Mouse (Mus musculus) megakaryocyte, adult 5-6 weeks (primary cell): ENCODE results near the gene Gpr146. TPM values are rescaled to one million over a fixed set of nuclear protein-coding genes. Genes with fewer than 3 reads are reported as not detected.
"Not testable (repeated sequence)": the region's sequence is repeated elsewhere in the genome, so short reads cannot be mapped to it uniquely, and the experiment has no call there.

ENCODE experiments used
- ATAC-seq: 2 replicates; pipeline ENCODE4 v1.8.0; 2016; ENCODE audit warnings: mild to moderate bottlenecking, inconsistent platforms; ENCODE audit not compliant: poor library complexity, severe bottlenecking
- total RNA-seq, 2 experiments: library from RNA; stranded (forward) in 1 of 2; stranded (reverse) in 1 of 2; fragments of 153-499, 151-499 nt in 1 of 2; fragments of 221-1000, 200-1000 nt in 1 of 2; gene quantifications; 2 replicates each; pipeline versions ENCODE4 v1.2.3 to v1.2.4; 2015 to 2017

The Gpr146 gene
- total RNA-seq (2015) (9.8 and 13.1 TPM in 2 replicates), total RNA-seq (2017) (9.6 and 14.8 TPM in 2 replicates)

DNA sequence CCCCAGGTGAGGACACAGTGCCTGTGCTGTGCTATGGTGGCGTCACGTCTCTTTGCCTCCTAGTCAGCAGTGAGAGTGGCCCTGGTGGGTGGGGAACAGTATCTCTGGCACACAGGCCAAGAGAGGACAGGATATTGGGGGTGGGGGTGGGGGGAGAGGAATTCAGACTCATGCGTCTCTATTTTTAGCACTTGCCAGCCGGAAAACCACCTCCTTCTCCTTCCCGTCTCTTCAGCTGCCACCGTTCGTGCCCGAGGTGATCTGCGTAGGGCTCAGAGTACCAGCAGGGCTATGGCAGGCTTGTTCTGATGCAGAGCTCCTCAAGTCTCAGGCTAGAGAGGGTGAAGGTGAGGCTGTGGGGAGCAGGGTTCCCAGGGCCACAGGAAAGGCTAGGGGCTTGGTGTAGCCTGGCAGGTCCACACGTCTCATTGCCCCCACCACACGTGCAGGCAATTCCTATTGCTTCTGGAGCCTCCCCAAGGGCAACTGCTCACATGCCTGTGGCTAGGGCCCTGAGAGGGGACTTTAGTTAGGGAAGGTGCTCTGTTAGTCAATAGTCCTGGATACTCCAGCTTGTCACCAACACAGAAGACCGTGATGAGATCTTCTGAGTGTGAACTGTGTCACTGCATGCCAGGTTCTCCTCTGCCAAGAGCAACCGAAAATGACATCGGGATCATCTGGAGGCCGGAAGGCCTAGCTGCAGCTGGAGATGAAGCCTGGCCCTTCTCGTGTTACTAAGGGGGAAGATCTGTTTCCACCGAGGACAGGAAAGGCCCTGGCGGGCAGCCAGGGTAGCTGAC is at the start of gene Gpr146:
Gene Gpr146 (plus strand): TSS at position 230 of the 803 bp plus-strand sequence.
- ATAC-seq: no peak

DNA sequence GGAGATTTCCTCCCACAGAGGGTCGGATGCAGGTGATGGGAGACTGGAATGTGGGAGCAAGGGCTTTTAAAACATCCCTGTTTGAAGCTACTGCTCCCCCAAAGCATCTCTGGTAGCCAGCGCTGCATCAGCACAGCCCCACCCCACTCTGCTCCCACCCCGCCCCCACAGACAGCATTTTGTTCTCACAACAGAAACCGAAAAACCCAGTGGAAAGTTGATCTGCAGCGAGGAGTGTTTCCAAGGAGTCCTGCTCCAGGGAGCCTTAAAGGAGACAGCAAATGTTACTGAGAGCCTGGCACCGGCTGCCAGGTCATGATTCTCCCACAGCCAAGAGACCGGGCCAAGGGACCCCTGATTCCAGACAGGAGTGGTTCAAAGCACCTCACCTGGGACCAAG is 46.7 kb upstream of the Gpr146 start:
- ATAC-seq: no peak

DNA sequence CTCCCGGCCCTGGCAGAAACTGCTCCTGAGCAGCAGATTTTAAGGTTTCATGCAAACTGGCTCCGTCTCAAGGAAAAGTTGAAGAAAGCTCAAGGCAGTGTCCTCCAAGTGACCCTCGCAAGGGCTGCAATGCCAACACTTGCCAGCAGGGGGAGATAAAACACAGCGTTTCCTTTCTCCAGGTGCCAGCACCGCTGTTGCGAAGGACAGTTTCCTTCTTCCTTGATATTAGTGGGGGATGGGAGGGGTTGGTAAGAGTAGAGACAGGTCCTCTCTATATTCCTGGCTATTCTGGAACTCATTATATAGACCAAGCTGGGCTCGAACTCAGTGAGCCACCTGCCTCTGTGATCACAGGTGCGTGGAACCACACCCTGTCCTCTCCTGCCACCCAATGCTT is 45.8 kb upstream of the Gpr146 start:
- peak; percentile 67 for ATAC-seq

DNA sequence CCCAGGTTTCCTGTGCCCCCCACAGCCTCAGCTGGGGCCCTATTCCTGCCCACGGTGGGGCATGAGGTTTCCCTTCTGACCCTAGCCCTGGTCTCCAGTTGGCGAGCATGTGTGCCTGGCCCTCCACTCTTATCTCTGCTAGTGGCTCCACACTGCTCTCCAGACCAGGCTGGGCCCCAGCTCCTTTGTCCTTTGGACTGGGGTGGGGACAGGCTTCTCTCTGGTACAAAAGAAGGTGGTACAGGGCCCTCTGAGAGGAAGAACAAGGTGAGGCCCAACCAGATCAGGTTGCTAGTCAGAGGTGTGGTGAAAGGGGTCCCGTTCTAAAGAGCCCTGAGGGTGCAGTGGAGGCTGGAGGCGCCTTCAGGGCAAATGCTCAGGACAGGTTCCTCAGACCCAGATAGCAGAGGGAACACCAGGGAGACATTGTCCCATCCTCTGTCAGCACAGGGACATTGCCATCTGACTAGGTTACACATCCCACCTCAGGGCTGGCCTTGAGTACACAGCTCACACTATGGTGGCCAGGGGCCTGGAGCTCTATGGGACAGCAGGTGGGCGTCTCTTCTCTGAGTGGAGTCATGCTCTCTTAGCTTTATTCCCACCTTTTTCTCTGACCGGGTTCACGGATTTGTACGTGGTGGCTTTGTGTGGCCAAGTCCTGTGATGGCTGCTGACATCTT is 44.8 kb upstream of the Gpr146 start:
- no peak for ATAC-seq

DNA sequence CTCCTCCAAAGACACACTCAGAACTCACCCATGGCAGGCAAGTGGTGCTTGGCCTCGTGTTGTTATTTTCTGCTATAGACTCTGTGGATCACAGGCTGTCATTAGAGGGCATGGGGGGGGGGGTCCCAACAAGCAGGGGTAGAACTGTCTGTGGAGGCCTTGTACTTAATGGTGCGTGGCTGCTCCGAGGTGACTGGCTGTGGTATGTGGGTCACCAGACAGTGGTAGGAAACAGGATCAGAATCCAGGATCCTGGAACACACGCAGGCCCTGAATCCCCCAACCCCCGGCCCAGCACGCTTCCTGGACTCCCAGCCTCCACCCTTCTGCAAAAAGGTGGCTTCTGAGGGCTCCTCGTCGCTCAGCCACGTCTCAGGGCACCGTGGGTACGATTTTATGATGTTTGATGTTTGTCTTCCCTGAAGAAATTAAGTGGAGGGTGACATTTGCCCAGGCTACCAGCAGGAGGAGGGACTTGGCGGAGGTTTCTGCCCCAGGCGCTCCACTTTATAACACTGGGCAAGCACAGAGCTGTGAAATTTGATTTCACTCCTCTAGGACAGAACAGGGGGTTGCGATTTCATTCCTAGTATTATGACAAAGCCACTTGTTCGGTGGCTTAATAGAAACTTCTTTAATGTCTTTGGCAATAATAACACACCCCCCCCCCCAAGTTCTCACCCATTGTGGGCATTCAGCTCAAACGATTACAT is 44.0 kb upstream of the Gpr146 start:
- ATAC-seq: no peak

DNA sequence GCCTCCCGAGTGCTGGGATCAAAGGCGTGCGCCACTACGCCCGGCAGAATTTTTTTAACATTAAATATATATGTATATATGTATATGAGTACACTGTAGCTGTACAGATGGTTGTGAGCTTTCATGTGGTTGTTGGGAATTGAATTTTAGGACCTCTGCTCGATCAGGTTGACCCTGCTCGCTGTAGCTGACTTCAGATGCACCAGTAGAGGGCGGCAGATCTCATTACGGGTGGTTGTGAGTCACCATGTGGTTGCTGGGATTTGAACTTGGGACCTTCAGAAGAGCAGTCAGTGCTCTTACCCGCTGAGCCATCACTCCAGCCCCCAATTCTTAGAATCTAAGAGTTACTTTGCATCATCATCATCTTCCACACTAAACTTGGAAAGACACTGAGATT is 43.1 kb upstream of the Gpr146 start:
- not testable (repeated sequence) for ATAC-seq

DNA sequence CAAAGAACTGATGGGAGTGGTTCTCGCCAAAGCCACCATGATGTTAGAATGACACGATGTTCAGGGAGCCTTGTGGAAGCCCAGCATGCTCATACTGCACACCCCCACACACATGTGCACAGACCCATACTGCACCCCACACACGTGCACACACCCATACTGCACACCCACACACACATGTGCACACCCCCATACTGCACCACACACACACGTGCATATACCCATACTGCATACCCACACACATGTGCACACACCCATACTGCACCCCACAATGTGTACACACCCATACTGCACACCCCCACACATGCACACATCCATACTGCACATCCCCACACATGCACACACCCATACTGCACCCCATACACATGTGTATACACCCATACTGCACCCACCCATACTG is 41.9 kb upstream of the Gpr146 start:
- no peak for ATAC-seq

DNA sequence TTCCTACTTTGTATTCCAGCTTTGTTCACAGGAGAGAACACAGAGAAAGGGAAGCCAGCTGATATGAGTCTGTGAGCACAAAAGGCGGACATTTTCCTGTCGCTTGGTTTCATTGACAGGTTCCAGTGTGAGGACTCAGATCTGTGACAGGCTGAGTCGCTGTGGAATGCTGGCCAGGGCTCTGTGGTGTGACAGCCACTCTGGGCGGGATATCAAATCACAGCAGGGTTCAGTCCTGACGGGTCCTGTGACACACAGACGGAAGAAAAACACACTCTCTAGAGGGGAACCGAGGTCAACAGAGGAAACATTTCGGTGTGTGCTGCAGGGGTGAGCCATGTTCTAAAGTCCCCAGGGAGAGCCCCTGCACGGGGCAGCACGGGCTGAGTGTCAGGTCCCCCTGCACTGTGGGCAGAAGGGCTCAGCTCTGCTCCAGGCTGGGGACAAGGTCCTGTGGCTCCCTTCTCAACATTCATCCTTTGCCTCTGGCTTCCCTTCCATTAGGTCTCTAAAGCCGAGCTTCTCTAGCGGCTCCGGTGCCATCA is 39.6 kb upstream of the Gpr146 start:
- ATAC-seq: no peak

DNA sequence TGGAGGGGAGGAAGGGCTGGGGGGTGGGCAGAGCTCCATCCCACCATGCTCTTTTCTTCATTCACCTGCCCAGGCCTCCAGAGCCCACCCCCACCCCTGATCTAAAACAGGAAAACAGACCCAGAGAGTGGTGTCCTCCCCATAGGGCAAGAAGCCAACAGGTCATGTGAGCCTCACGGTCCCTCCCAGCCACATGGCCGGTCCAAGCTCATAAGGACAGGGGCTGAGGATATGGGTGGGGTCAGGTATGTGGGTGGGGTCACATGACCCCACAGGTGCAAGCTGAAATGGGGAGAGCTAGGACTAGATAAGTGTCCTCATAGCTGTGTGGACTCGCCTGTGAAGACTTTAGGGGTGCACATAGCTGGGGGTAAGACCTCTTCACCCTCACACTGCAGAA is 39.1 kb upstream of the Gpr146 start:
- ATAC-seq: no peak

DNA sequence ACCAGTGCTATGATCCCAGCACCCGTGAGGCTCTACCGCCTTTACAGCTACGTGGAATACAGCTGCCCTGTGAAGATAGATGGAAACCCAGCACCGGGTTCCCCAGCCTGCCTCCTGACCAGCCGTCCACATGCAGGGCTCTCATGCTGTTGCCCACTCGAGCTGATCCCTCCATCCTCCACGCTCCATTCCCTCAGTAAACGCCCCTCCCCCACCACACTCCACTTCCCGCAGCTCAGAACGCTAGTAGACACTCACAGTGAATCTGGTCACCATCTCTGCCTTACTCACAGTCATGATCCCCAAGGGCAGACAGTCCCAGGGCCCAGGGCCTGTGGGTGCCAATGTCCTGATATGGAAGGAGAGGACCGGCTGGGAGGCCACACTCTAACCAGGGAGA is 38.6 kb upstream of the Gpr146 start:
- no peak for ATAC-seq

DNA sequence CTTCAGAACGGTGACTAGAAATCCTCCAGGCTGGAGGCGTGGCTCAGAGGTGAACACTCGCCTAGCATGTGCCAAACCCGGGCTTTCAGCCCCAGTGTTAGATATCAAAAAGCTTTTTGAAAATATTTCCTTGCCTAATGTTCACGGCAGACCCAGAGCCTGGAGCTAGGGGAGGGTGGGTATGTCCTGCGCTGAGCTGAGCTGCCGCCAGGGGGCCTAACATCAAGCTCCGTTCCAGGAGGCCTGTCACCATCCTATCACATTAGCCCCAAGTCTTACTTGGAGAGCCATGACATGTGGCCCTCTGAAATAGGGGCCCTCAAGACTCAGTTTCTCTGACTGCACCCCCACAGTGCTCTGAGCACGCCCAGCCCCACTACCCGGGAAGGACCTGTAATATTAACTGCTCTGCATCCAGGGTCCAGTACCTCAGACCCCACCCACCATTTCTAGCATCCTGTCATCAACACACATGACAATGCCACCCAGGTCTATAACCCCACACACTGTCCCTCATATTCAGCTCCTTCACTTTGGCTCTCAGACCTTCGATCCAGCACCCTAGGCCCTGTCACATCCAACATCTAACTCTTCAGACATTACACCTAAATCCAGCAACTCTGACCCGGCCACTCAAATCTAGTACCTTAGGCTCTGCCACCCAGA is 33.3 kb upstream of the Gpr146 start:
- peak; percentile 84 for ATAC-seq

DNA sequence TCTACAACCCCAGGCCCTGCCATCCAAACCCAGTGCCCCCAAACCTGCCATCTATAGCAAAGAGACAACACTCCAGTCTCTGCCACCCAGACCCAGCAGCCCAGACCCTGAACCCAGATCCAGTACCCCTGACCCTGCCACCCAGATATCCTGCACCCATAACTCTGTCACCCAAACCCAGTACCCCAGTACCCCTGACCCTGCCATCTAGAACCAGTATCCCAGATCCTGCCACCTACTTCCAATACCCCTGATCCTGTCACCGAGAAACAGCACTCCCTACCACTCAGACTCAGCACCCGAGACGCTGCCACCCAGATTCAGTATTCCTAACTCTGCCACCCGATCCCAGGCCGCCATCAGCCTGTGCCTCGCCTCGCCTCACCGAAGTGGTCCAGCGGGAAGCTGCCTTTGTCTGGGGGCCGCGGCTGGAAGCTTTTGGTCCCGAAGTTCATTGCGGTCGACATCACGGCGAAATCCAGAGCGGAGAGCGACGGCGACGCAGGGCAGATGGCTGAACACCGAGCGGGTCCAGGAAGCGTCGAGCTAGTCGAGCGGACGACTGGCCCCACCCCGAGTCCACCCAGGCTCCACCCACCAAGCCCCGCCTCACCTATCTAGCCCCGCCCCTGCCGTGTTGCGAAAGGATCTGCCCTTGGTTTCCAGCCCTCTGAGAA is 32.7 kb upstream of the Gpr146 start:
- ATAC-seq: peak; percentile 98

DNA sequence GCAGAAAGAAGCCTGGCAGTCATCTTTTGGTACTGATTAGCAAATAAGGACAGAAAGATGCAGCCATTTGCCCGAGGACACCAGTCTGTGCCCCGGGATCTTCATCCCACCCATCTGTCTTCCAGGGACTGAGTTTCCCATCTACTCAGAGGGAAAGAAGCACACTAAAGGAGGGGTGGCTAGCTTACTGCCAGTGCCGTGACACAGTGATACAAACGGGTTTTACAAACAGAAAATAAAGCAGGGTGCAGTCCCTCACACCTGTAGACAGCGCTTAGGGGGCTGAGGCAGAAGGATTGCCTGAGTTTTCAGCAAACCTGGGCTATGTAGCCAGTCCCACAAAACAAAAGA is 32.2 kb upstream of the Gpr146 start:
- no peak; the same call in 1 of the 2 replicates for ATAC-seq

DNA sequence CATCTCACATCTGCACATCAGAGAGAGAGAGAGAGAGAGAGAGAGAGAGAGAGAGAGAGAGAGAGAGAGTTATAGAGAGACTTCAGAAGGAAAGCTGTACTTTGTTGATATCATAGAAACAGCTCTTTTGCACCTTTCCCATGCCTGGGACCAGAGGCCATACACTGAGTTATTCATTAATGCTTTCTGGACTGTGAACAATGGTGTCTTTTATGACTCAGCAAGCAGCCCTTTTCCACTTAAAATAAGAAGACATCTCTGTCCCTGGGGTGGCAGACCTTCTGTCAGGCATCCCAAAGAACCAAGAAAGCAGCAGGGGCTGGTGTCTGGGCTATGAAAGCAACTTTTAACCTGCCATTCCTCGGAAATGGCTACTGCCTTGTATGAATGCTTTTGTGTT is 30.3 kb upstream of the Gpr146 start:
- ATAC-seq: no peak

DNA sequence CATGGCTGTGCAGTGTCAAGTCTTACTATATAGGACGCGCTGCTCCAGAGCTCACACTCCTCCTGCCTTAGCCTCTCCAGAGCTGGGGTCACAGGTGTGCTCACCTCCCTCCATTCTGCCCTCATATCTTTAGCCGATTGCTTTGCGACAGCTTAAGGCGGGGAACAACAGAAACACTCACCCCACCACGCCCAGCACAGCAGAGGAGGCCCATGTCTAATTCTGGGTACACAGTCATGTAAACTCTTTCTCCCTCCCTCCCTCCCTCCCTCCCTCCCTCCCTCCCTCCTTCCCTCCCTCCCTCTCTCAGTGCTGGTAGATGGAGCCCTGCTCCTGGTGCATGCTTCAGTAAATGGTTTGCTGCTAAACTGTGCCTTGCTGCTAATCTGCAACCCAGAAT is 27.8 kb upstream of the Gpr146 start:
- ATAC-seq: no peak

DNA sequence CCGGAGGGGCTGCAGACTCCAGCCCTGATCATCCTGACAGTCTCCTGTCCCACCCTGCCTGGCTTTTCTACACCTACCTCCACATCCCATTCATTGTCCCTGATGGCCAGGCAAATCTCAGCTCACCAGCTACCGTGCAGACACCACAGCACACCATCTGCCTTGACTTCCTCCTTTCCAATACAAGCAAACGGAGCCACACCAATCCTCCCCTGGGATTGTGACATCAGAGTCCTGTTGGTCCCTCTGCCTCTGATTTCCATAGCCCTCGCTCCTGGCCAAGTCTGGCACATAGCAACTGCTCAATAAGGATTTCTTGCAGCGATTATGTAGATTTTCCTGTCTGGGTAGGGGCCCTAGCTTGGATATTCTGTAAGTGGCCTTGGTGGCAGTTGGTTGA is 26.4 kb upstream of the Gpr146 start, which contains the start of gene Cox19:
Gene Cox19 (minus strand): TSS at position 285 of the 400 bp plus-strand sequence.
- peak; percentile 38; the same call in 1 of the 2 replicates for ATAC-seq

DNA sequence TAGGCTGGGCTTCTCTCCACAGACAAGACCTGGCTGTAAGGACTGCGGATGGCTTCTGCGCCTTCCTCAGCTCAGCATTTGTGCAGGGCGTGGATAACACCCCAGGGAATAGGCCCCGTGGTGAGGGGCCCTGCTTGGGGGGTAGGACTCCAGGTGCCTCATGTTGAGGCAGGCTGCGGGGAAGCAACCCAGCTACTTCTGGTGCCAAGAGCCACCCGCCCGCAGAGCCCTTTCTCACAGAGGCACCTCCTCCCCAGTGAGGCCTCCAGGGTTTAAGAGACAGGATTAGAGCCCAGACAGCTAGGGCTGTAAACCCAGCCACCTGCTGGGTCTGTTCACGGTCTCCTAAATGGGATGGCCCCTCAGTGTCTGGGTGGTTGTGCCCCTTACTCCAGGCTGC is 25.9 kb upstream of the Gpr146 start:
- no peak for ATAC-seq

DNA sequence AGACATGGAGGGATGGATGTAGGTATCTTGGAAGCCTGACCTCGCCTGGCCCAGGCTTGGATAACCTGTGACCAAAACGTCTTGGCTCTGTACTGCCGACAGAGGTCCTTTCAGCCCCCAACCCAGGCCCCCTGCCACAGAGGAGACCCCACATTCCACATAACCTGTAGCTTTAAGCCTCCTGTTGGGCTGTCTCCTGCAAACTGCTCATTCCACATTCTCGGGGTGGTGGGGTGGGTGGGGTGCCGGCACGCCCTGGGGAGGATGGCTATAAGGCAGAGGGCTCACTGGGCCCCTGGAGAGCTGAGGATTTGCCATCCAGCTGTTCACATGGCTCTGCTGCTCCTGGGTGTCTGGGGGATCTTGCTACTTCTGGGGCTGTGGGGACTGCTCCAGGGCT is 25.2 kb upstream of the Gpr146 start, which contains the start of gene Cyp2w1:
Gene Cyp2w1 (plus strand): TSS at position 301 of the 400 bp plus-strand sequence.
- no peak for ATAC-seq

DNA sequence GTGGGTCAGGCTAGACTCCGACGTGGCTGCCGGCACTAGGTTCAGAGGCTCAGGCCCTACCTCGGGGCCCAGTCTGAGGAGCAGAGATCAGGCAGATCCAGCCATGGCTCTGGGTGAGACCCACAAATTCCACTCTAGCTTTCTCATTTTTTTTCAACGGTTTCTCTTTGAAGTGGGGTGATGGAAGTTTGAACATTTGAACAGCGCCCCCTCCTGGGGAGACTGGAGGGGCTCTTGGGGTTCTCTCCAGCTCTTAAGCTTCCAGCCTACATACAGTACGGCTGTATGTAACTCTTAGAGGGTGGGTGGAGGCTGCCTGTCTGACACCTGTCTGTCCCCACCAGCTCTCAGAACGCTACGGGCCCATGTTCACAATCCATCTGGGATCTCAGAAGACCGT is 24.0 kb upstream of the Gpr146 start:
- no peak for ATAC-seq

DNA sequence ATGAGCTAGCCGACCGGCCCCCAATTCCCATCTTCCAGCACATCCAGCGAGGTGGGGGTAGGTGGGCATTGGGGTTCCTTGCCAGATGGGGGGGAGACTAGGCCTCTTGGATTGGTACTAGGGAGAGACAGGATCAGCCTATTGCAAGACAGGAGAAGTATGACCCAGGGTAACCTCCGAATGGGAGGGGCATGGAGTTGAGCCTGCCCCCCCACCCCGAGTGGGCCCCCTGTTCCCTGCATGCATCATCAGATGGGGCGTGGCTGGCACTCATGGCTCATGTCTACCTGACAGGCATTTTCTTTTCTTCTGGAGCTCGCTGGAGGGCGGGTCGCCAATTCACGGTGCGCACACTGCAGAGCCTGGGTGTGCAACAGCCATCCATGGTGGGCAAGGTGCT is 23.6 kb upstream of the Gpr146 start:
- no peak for ATAC-seq
